9 mouse cellular contexts compared by ENCODE assay signal in genomic region chr6:49211596-49211995, GRCm38 (mm10). TPM values are rescaled to one million over a fixed set of nuclear protein-coding genes. Genes with fewer than 3 reads are reported as not detected.
DNase-seq lines count a peak whose midpoint lies in the region; ATAC-seq and TF ChIP-seq lines count a peak whose summit lies in the region.
"Had no signal": no experiment of that assay in that cellular context is flagged by ENCODE, and none has a peak within 500 bp of the region (broad histone marks: within the 10 kb centered on the region; RNA-seq: fewer than 3 reads in every experiment).

No protein-coding gene starts in this region.

- peak overlapping the region; percentile 50; the same call in 1 of the 2 replicates for H3K27ac ChIP-seq in hindbrain, embryonic 10.5 days
- no peak overlapping the region for H3K27ac ChIP-seq in hindbrain, embryonic 16.5 days (ENCODE audit: low read depth, low read length)
- H3K27ac ChIP-seq in embryonic facial prominence, embryonic 12.5 days = peak overlapping the region; percentile 85; the same call in 1 of the 2 replicates
- H3K27ac ChIP-seq in hindbrain, embryonic 13.5 days = no peak overlapping the region
- peak overlapping the region; percentile 90 for H3K27ac ChIP-seq in liver, postnatal 0 days (ENCODE audit: low read depth)

- no peak for ATAC-seq in hindbrain, embryonic 16.5 days
- ATAC-seq in embryonic facial prominence, embryonic 12.5 days (ENCODE audit: insufficient number of reproducible peaks, insufficient read depth, low FRiP score, low TSS enrichment) = no peak
- no peak for ATAC-seq in hindbrain, embryonic 13.5 days (ENCODE audit: low FRiP score)
- no peak for ATAC-seq in liver, postnatal 0 days

- peaks cover 30% of the 10 kb centered on the region for H3K36me3 ChIP-seq in hindbrain, embryonic 10.5 days
- H3K36me3 ChIP-seq in hindbrain, embryonic 16.5 days (ENCODE audit: control insufficient read depth, insufficient read depth, low read length) = no peaks in the 10 kb centered on the region
- peaks cover 10% of the 10 kb centered on the region for H3K36me3 ChIP-seq in embryonic facial prominence, embryonic 12.5 days
- H3K36me3 ChIP-seq in hindbrain, embryonic 13.5 days = peaks cover under 1% of the 10 kb centered on the region
- peaks cover under 1% of the 10 kb centered on the region; the same call in 1 of the 2 replicates for H3K36me3 ChIP-seq in liver, postnatal 0 days (replicated peaks; ENCODE audit: insufficient read depth, low read length)

- H3K27me3 ChIP-seq in hindbrain, embryonic 10.5 days (ENCODE audit: insufficient read depth, poor library complexity, severe bottlenecking) = no peaks in the 10 kb centered on the region
- H3K27me3 ChIP-seq in hindbrain, embryonic 16.5 days (replicated peaks; ENCODE audit: control insufficient read depth, insufficient read depth, low read length) = no peaks in the 10 kb centered on the region
- no peaks in the 10 kb centered on the region for H3K27me3 ChIP-seq in embryonic facial prominence, embryonic 12.5 days
- H3K27me3 ChIP-seq in hindbrain, embryonic 13.5 days = no peaks in the 10 kb centered on the region
- H3K27me3 ChIP-seq in liver, postnatal 0 days (ENCODE audit: insufficient read depth, low read length) = no peaks in the 10 kb centered on the region

- H3K4me3 ChIP-seq in hindbrain, embryonic 10.5 days = peak overlapping the region; percentile 100
- no peak overlapping the region for H3K4me3 ChIP-seq in hindbrain, embryonic 16.5 days (ENCODE audit: low read length)
- H3K4me3 ChIP-seq in embryonic facial prominence, embryonic 12.5 days = no peak overlapping the region
- 0 out of 2 replicates have a peak overlapping the region, but pooled peaks have one; percentile 7 for H3K4me3 ChIP-seq in hindbrain, embryonic 13.5 days
- H3K4me3 ChIP-seq in liver, postnatal 0 days (ENCODE audit: low read depth, low read length) = no peak overlapping the region
- H3K4me3 ChIP-seq: myocyte had no signal

- no peak overlapping the region for H3K9ac ChIP-seq in hindbrain, embryonic 16.5 days (ENCODE audit: low read depth, low read length)
- no peak overlapping the region for H3K9ac ChIP-seq in embryonic facial prominence, embryonic 12.5 days
- no peak overlapping the region for H3K9ac ChIP-seq in hindbrain, embryonic 13.5 days
- H3K9ac ChIP-seq in liver, postnatal 0 days (replicated peaks) = peak overlapping the region; percentile 16; the same call in 1 of the 2 replicates

- no peak for TF ChIP-seq EP300 in liver, postnatal 0 days (IDR thresholded peaks at IDR 0.05; ENCODE audit: low read depth)

- H3K4me2 ChIP-seq in hindbrain, embryonic 16.5 days (ENCODE audit: low read length) = no peak overlapping the region
- H3K4me2 ChIP-seq in embryonic facial prominence, embryonic 12.5 days (replicated peaks) = peak overlapping the region; percentile 91
- H3K4me2 ChIP-seq in hindbrain, embryonic 13.5 days = peak overlapping the region; percentile 50
- H3K4me2 ChIP-seq in liver, postnatal 0 days (ENCODE audit: low read depth, low read length) = peak overlapping the region; percentile 62; the same call in 1 of the 2 replicates

- peaks cover 52% of the 10 kb centered on the region for H3K4me1 ChIP-seq in hindbrain, embryonic 10.5 days (replicated peaks)
- H3K4me1 ChIP-seq in hindbrain, embryonic 16.5 days (ENCODE audit: control insufficient read depth, insufficient read depth, low read depth, low read length) = peaks cover 22% of the 10 kb centered on the region
- peaks cover 34% of the 10 kb centered on the region for H3K4me1 ChIP-seq in embryonic facial prominence, embryonic 12.5 days
- H3K4me1 ChIP-seq in hindbrain, embryonic 13.5 days (replicated peaks) = peaks cover 49% of the 10 kb centered on the region
- H3K4me1 ChIP-seq in liver, postnatal 0 days (ENCODE audit: insufficient read depth) = peaks cover 48% of the 10 kb centered on the region

- WGBS in hindbrain, embryonic 10.5 days = 29% methylated on average over 5 of the region's 5 CpGs
- 21% methylated on average over 5 of the region's 5 CpGs for WGBS in hindbrain, embryonic 16.5 days
- 12% methylated on average over 5 of the region's 5 CpGs for WGBS in embryonic facial prominence, embryonic 12.5 days
- 33% methylated on average over 5 of the region's 5 CpGs for WGBS in hindbrain, embryonic 13.5 days
- 29% methylated on average over 5 of the region's 5 CpGs for WGBS in liver, postnatal 0 days (ENCODE audit: insufficient replicate concordance)

- DNase-seq in hindbrain, embryonic 10.5 days (ENCODE audit: low spot score) = no peak
- DNase-seq in liver, postnatal 0 days = no peak
- no peak for DNase-seq in left cerebral cortex, adult 11 months (ENCODE audit: low spot score)
- no peak for DNase-seq in adrenal gland, postnatal 4 days (ENCODE audit: low spot score in 2 of 2)
- DNase-seq in spleen, adult 12 weeks (ENCODE audit: low spot score) = no peak

- no peak for TF ChIP-seq CTCF in liver, postnatal 0 days (IDR thresholded peaks at IDR 0.05; ENCODE audit: low read depth)

- H3K9me3 ChIP-seq in hindbrain, embryonic 10.5 days = no peaks in the 10 kb centered on the region
- H3K9me3 ChIP-seq in hindbrain, embryonic 16.5 days (ENCODE audit: control insufficient read depth, low read length) = no peaks in the 10 kb centered on the region
- H3K9me3 ChIP-seq in embryonic facial prominence, embryonic 12.5 days = no peaks in the 10 kb centered on the region
- H3K9me3 ChIP-seq in hindbrain, embryonic 13.5 days = no peaks in the 10 kb centered on the region
- no peaks in the 10 kb centered on the region for H3K9me3 ChIP-seq in liver, postnatal 0 days (ENCODE audit: low read length)

RNA-seq across cellular contexts. Expression of gene Igf2bp3, which starts 3.2 kb away (rescaled TPM):
- polyA plus RNA-seq in hindbrain, embryonic 10.5 days (2016; fragmentation: Nextera tagmentation; extraction: Ambion mirVana) = 127 and 143 TPM in 2 replicates
- 15.5 and 19.2 TPM in 2 replicates for polyA plus RNA-seq in hindbrain, embryonic 16.5 days (2015; fragmentation: Nextera tagmentation; extraction: Ambion mirVana)
- polyA plus RNA-seq in embryonic facial prominence, embryonic 12.5 days (2016; fragmentation: Nextera tagmentation; extraction: Ambion mirVana) = 109 TPM in 2 replicates
- polyA plus RNA-seq in hindbrain, embryonic 13.5 days (2015; fragmentation: Nextera tagmentation; extraction: Ambion mirVana) = 43.7 and 45.0 TPM in 2 replicates
- 29.7 and 31.3 TPM in 2 replicates for polyA plus RNA-seq in liver, postnatal 0 days (2015; fragmentation: Nextera tagmentation; extraction: Ambion mirVana)
- total RNA-seq in adrenal gland, postnatal 4 days (2021) = 10 to 100 TPM; 16.9 to 17.5 TPM

RNA-seq across cellular contexts. Expression of gene Tra2a, which starts 52.2 kb away (rescaled TPM):
- 122 and 128 TPM in 2 replicates for polyA plus RNA-seq in hindbrain, embryonic 10.5 days (2016; fragmentation: Nextera tagmentation; extraction: Ambion mirVana)
- 97.0 and 97.9 TPM in 2 replicates for polyA plus RNA-seq in hindbrain, embryonic 16.5 days (2015; fragmentation: Nextera tagmentation; extraction: Ambion mirVana)
- polyA plus RNA-seq in embryonic facial prominence, embryonic 12.5 days (2016; fragmentation: Nextera tagmentation; extraction: Ambion mirVana) = 138 and 147 TPM in 2 replicates
- polyA plus RNA-seq in hindbrain, embryonic 13.5 days (2015; fragmentation: Nextera tagmentation; extraction: Ambion mirVana) = 133 and 143 TPM in 2 replicates
- polyA plus RNA-seq in liver, postnatal 0 days (2015; fragmentation: Nextera tagmentation; extraction: Ambion mirVana) = 23.4 and 26.3 TPM in 2 replicates
- total RNA-seq in adrenal gland, postnatal 4 days (2021) = 10 to 100 TPM; 58.7 to 63.1 TPM

Comparison
In these comparisons a context has a peak if more than half of its experiments do, and no peak if none do; other contexts are left out.
1. H3K27ac ChIP-seq: peak in hindbrain, embryonic 10.5 days (single experiment), embryonic facial prominence, embryonic 12.5 days (single experiment) and liver, postnatal 0 days (single experiment); none in hindbrain, embryonic 16.5 days (single experiment) and hindbrain, embryonic 13.5 days (single experiment).
2. H3K4me3 ChIP-seq: peak in hindbrain, embryonic 10.5 days (single experiment) and hindbrain, embryonic 13.5 days (single experiment); none in hindbrain, embryonic 16.5 days (single experiment), embryonic facial prominence, embryonic 12.5 days (single experiment) and liver, postnatal 0 days (single experiment).